Mouse (Mus musculus) heart, embryonic 14.5 days (tissue): ENCODE data around the gene A730061H03Rik. TPM values are rescaled to one million over a fixed set of nuclear protein-coding genes. Genes with fewer than 3 reads are reported as not detected.

ENCODE experiments used
- ATAC-seq: fragments of 200-750 bp; cut with Nextera tagmentation; 2 replicates; pipeline ENCODE4 v1.8.0; 2017; ENCODE audit warnings: low read depth, moderate TSS enrichment; ENCODE audit not compliant: insufficient number of reproducible peaks, insufficient read depth, low FRiP score
- H3K27ac ChIP-seq, 2 experiments: fragments of 200-500 bp in 1 of 2; fragments of 300-500 bp in 1 of 2; sonication (generic) in 1 of 2; replicated peaks in 1 of 2; 2 replicates each; pipeline ENCODE4 v1.5.1; 2012 to 2014; ENCODE audit warnings: low read depth in 2 of 2, low read length in 2 of 2, control low read depth in 1 of 2, mild to moderate bottlenecking in 1 of 2, mixed read lengths in 1 of 2; ENCODE audit not compliant: control insufficient read depth in 1 of 2, insufficient read depth in 1 of 2
- H3K27me3 ChIP-seq: fragments of 300-500 bp; sonication (generic); 2 replicates; pipeline ENCODE4 v1.6.1; 2014; ENCODE audit warnings: mild to moderate bottlenecking, low read length, control low read depth; ENCODE audit not compliant: control insufficient read depth, insufficient read depth
- H3K36me3 ChIP-seq: fragments of 300-500 bp; sonication (generic); 2 replicates; pipeline ENCODE4 v1.6.1; 2014; ENCODE audit warnings: mild to moderate bottlenecking, control low read depth, low read length, mixed read lengths; ENCODE audit not compliant: control insufficient read depth, insufficient read depth
- H3K4me1 ChIP-seq, 2 experiments: fragments of 200-500 bp in 1 of 2; fragments of 300-500 bp in 1 of 2; sonication (generic) in 1 of 2; 2 replicates each; pipeline ENCODE4 v1.6.1; 2012 to 2014; ENCODE audit warnings: low read length in 2 of 2, control low read depth in 1 of 2, mixed read lengths in 1 of 2; ENCODE audit not compliant: control insufficient read depth in 2 of 2, insufficient read depth in 2 of 2
- H3K4me2 ChIP-seq: fragments of 300-500 bp; sonication (generic); 2 replicates; pipeline ENCODE4 v1.6.1; 2014; ENCODE audit warnings: mild to moderate bottlenecking, low read length
- H3K4me3 ChIP-seq, 2 experiments: fragments of 200-500 bp in 1 of 2; fragments of 300-500 bp in 1 of 2; sonication (generic) in 1 of 2; 2 replicates each; pipeline ENCODE4 v1.5.1; 2012 to 2014; ENCODE audit warnings: low read length in 2 of 2, mild to moderate bottlenecking in 2 of 2, control low read depth in 1 of 2, low read depth in 1 of 2, moderate library complexity in 1 of 2; ENCODE audit not compliant: control insufficient read depth in 1 of 2, insufficient read depth in 1 of 2
- H3K9ac ChIP-seq: fragments of 300-500 bp; sonication (generic); 2 replicates; pipeline ENCODE4 v1.6.1; 2014; ENCODE audit warnings: mild to moderate bottlenecking, low read length
- H3K9me3 ChIP-seq: fragments of 300-500 bp; sonication (generic); 2 replicates; pipeline ENCODE4 v1.6.1; 2016; ENCODE audit warnings: low read length, control low read depth; ENCODE audit not compliant: control insufficient read depth
- WGBS: fragments of 180-500 bp; shearing (Covaris S2); extraction: QIAGEN DNeasy Blood & Tissue Kit; methylation state at CpG from one replicate; pipeline ENCODE4 v1.1.7; 2014; 5-methylcytosine and 5-hydroxymethylcytosine counted together
- polyA plus RNA-seq: library from polyadenylated mRNA; unstranded; fragments of >200 nt; fragmentation: Nextera tagmentation; extraction: Ambion mirVana; gene quantifications from 2 replicates; pipeline ENCODE4 v1.2.1, GENCODE M21; 2014

The A730061H03Rik gene
- polyA plus RNA-seq, 1 experiment from 2014 or later: not detected

DNA sequence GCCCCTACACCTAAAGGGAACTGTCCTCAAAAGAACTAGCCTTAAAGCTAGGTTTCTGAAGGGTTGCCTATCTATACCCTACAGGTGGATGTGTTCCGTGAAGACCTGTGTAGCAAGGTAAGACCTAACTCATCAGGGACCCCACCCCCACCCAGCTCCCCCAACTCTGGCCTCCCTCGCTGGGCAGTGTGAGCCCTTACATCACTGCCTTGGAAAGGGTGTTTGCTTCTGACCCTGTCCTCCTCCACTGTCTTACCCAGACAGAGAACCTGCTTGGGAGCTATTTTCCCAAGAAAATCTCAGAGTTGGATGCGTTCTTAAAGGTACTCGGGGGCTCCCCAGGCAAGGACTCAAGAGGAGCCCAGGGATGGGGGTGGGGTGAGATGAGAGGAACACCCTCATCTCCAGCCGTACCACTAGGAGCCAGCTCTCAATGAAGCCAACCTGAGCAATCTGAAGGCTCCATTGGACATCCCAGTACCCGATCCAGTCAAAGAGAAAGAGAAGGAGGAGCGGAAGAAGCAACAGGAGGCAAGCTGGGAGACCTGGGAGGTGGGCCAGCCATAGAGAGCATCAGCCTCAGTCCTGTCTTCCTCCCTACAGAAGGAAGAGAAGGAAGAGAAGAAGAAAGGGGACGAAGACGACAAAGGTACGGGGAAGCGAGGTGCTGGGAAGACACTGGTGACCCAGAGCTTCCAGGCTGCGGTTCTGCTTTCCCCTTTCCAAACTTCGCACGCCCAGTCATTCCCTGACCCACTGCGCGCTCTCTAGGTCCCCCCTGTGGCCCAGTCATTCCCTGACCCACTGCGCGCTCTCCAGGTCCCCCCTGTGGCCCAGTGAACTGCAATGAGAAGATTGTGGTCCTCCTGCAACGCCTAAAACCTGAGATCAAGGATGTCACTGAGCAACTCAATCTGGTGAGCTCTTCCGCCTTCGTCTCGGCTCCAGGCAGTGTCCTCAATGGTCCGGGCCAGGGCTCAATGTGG is 19.6 kb upstream of the A730061H03Rik start:
- H3K27ac ChIP-seq: no peak overlapping the region
- 85% methylated on average over 23 of the region's 23 CpGs for WGBS
- H3K9me3 ChIP-seq: no peaks in the 10 kb centered on the region
- H3K4me2 ChIP-seq: no peak overlapping the region
- no peak overlapping the region for H3K9ac ChIP-seq
- no peak overlapping the region for H3K4me3 ChIP-seq
- ATAC-seq: no peak
- H3K27me3 ChIP-seq: no peaks in the 10 kb centered on the region
- peaks cover 12 to 36% of the 10 kb centered on the region in 2 experiments; a peak in 3 of 4 replicates for H3K4me1 ChIP-seq
- peaks cover 26% of the 10 kb centered on the region for H3K36me3 ChIP-seq

DNA sequence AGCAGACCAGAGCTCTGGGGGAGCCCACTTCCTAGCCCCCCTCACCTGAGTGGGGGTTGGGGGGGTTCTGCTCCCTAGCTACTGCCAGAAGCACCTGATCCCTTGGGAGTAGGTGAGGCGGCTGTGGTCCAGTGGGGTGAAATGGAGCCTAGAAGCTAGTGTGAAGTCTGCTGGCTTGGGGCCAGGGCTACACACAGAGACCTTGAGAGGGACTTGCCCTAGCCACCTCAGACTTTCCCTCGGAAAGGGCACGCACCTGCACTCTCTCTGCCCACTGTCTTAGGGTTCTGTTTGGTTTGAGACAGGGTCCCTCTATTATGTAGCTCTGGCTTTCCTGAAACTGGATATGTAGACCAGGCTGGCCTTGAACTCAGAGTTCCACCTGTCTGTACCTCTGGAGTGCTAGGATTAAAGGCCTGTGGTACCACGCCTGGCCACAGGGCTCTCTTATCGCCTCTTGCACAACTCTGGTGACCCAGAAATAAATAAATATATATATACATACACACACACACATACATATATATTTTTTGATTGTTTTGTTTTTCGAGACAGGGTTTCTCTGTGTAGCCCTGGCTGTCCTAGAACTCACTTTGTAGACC is 18.6 kb upstream of the A730061H03Rik start:
- Histone ChIP-seq H3K27me3 (no peaks in the 10 kb centered on the region), H3K9me3 (no peaks in the 10 kb centered on the region), H3K36me3 (peaks cover 26% of the 10 kb centered on the region), H3K4me2 (peak overlapping the region; percentile 75), H3K4me1 (peaks cover 17 to 37% of the 10 kb centered on the region in 2 experiments; a peak in 3 of 4 replicates), H3K27ac (peak overlapping the region; percentile 64 to 90), H3K9ac (peak overlapping the region; percentile 98), H3K4me3 (peak overlapping the region; percentile 66 to 92)
- 27% methylated on average over 6 of the region's 6 CpGs for WGBS
- 0 out of 2 replicates have a peak, but pooled peaks have one; percentile 8 for ATAC-seq

DNA sequence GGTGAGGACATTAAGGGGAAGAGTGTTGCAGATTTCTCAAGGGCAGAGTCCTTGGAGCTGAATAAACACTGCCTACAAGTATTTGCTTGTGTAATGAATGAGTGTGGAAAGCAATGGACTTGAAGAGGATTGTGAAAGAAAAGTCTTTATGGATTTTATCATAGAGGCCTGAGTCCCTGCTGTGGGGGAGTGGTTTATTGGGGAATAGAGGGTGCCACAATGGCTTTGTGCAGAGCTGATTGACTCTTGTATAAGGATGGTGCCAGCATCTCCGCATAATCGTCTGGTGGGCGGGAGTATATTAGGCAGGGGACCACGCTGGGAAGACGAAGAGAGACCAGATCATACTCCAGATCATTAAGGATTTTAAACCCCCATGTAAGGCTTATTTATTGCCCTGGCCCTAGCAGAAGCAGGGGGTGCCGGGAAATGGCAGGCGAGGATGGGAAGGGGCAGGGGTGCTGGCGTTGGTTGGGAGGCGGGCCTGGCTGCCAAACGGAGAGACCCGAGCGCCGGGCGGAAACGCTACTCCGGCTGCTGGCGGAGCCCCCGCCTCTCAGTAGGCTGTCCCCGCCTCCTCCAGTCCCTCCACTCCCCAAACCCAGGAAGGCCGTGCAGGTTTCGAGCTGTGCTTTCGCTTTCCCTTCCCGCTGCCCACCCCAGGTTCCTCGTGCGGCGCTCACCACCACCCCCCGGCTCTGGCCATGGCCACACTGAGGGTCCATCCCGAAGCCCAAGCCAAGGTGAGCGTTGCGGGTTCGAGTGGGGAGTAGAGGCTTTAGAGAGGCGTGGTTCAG is 17.9 kb upstream of the A730061H03Rik start, which contains the start of gene Psme1:
Psme1 (plus strand) TSS at position 253 of the 797 bp plus-strand sequence.
- Histone ChIP-seq H3K4me3 (peak within 1 kb of the TSS; percentile 66 to 92), H3K9ac (peak within 1 kb of the TSS; percentile 98), H3K4me2 (peak within 1 kb of the TSS; percentile 75), H3K27ac (peak within 1 kb of the TSS; percentile 76 to 98), H3K27me3 (no peaks in the 10 kb centered on the region), H3K9me3 (no peaks in the 10 kb centered on the region), H3K36me3 (peaks cover 26% of the 10 kb centered on the region), H3K4me1 (peaks cover 17 to 37% of the 10 kb centered on the region in 2 experiments; a peak in 3 of 4 replicates)
- under 1% methylated on average over 23 of the region's 32 CpGs for WGBS
- ATAC-seq: peak; percentile 69

DNA sequence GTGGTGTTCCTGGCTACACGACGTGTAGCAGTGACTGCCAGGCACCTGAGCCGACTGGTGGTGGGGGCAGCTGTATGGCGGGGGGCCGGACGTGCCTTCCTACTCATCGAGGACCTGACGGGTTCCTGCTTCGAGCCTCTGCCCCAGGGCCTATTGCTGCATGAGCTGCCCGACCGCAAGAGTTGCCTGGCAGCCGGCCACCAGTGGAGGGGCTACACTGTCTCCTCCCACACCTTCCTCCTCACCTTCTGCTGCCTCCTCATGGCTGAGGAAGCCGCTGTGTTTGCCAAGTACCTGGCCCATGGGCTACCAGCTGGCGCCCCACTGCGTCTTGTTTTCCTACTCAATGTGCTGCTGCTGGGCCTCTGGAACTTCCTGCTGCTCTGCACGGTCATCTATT is 16.2 kb upstream of the A730061H03Rik start:
- ATAC-seq: no peak

DNA sequence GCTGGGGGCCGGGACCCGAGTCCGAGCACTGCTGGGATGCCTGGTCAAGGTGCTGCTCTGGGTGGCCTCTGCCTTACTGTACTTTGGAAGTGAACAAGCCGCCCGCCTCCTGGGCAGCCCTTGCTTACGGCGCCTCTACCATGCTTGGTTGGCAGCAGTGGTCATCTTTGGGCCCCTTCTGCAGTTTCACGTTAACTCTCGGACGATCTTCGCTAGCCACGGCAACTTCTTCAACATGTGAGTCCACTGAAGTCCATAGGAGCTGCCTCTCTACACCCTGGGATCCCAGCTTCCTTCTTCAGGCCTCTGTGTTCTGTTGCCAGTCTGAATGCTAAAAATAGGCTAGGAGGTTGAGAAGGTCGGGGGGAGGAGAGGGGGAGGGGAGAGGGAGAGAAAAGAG is 15.5 kb upstream of the A730061H03Rik start:
- Histone ChIP-seq H3K4me3 (peak overlapping the region; percentile 41 to 60), H3K36me3 (peaks cover 11% of the 10 kb centered on the region), H3K4me1 (peaks cover 17 to 42% of the 10 kb centered on the region in 2 experiments; a peak in 3 of 4 replicates), H3K4me2 (peak overlapping the region; percentile 66), H3K27me3 (no peaks in the 10 kb centered on the region), H3K27ac (peak overlapping the region; percentile 98 to 99), H3K9me3 (no peaks in the 10 kb centered on the region), H3K9ac (peak overlapping the region; percentile 77)
- WGBS: 18% methylated on average over 13 of the region's 13 CpGs
- ATAC-seq: peak; percentile 22; the same call in 1 of the 2 replicates

More for the DNA sequence above, 16.2 kb upstream of the A730061H03Rik start:
- peak overlapping the region; percentile 41 to 60 for H3K4me3 ChIP-seq
- H3K4me1 ChIP-seq: peaks cover 17 to 37% of the 10 kb centered on the region in 2 experiments; a peak in 3 of 4 replicates
- peak overlapping the region; percentile 77 for H3K9ac ChIP-seq
- H3K27me3 ChIP-seq: no peaks in the 10 kb centered on the region
- peak overlapping the region; percentile 66 for H3K4me2 ChIP-seq
- peak overlapping the region; percentile 98 to 99 for H3K27ac ChIP-seq
- H3K36me3 ChIP-seq: peaks cover 17% of the 10 kb centered on the region
- 46% methylated on average over 16 of the region's 16 CpGs for WGBS
- no peaks in the 10 kb centered on the region for H3K9me3 ChIP-seq

- Histone ChIP-seq H3K9ac (peak within 1 kb of the TSS; percentile 77), H3K4me1 (peaks cover 17 to 46% of the 10 kb centered on the region in 2 experiments; a peak in 3 of 4 replicates), H3K4me3 (peak within 1 kb of the TSS; percentile 41 to 60), H3K36me3 (peaks cover 7% of the 10 kb centered on the region), H3K4me2 (peak within 1 kb of the TSS; percentile 66), H3K27ac (peak within 1 kb of the TSS; percentile 98 to 99), H3K27me3 (no peaks in the 10 kb centered on the region), H3K9me3 (no peaks in the 10 kb centered on the region)
- WGBS: 23% methylated on average over 7 of the region's 8 CpGs
- peak; percentile 75 for ATAC-seq
Observed at GRCm38 (mm10) chr14:55575302-55575701, 15.1 kb upstream of the A730061H03Rik start, which contains the start of gene Fitm1. Fitm1 (plus strand) TSS chr14:55575617.

DNA sequence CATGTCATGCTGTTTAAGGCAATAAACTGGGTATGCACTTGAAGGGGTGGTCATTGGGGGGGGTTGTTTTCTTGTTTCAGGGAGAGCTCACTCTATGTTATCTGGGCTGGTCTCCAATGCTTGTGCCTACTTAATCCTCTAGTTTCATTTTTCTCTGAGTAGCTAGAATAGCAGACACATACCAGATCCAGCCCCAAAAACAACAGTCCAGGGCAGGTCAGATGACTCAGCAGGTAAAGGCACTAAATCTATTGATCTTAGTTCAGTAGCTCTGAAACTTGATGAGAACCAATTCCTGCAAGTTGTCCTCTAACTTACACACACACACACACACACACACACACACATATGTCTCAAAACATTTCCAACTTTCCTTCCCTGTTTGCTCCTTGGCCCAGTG is 11.6 kb upstream of the A730061H03Rik start:
- no peak overlapping the region for H3K4me3 ChIP-seq
- peaks cover 33% of the 10 kb centered on the region for H3K36me3 ChIP-seq
- no peaks in the 10 kb centered on the region for H3K27me3 ChIP-seq
- peaks cover 16 to 31% of the 10 kb centered on the region in 2 experiments; a peak in 3 of 4 replicates for H3K4me1 ChIP-seq
- ATAC-seq: no peak
- H3K27ac ChIP-seq: no peak overlapping the region
- no peak overlapping the region for H3K9ac ChIP-seq
- H3K4me2 ChIP-seq: no peak overlapping the region
- H3K9me3 ChIP-seq: no peaks in the 10 kb centered on the region
